Mouse (Mus musculus): Measurements from ENCODE around the gene Prkab2. TPM values are rescaled to one million over a fixed set of nuclear protein-coding genes. Genes with fewer than 3 reads are reported as not detected.

The Prkab2 gene
- total and polyA plus RNA-seq, 3 experiments = 3.3 to 7.0 TPM; not detected in 1

GRCm38 (mm10) chr3:97667093-97667675 is 9.2 kb downstream of the Prkab2 start:
- H3K27me3 ChIP-seq (ENCODE audit: control insufficient read depth in 1 of 2, insufficient read depth in 2 of 2, low read length in 2 of 2) = no peaks in the 10 kb centered on the region
- H3K9ac ChIP-seq (ENCODE audit: control insufficient read depth, low read depth, low read length, poor library complexity, severe bottlenecking) = no peak overlapping the region
- no peaks in the 10 kb centered on the region for H3K36me3 ChIP-seq (ENCODE audit: control insufficient read depth in 1 of 2, insufficient read depth in 2 of 2, low read length in 2 of 2)
- no peaks in the 10 kb centered on the region for H3K4me1 ChIP-seq (ENCODE audit: control insufficient read depth in 1 of 2, insufficient read depth in 2 of 2, low read length in 2 of 2)
- no peaks in the 10 kb centered on the region for H3K9me3 ChIP-seq (replicated peaks; ENCODE audit: insufficient read depth, low read length)
- no peak for TF ChIP-seq SIN3A (IDR thresholded peaks at IDR 0.05; ENCODE audit: low read length)
- TF ChIP-seq RAD21 (IDR thresholded peaks at IDR 0.05; ENCODE audit: low read depth, low read length) = no peak
- no peak for TF ChIP-seq MXI1 (IDR thresholded peaks at IDR 0.05; ENCODE audit: low read depth, low read length)
- TF ChIP-seq NELFE (IDR thresholded peaks at IDR 0.05; ENCODE audit: low read depth, low read length) = no peak
- TF ChIP-seq USF2 (IDR thresholded peaks at IDR 0.05; ENCODE audit: borderline replicate concordance in 1 of 2, insufficient read depth in 1 of 2, low read depth in 1 of 2, low read length in 2 of 2) = no peak
- TF ChIP-seq CHD2 (IDR thresholded peaks at IDR 0.05; ENCODE audit: low read length) = no peak
- no peak for TF ChIP-seq BHLHE40 (IDR thresholded peaks at IDR 0.05; ENCODE audit: borderline replicate concordance, low read depth, low read length)
- no peak for TF ChIP-seq ETS1 (IDR thresholded peaks at IDR 0.05; ENCODE audit: low read depth, low read length)
- TF ChIP-seq MEF2A (IDR thresholded peaks at IDR 0.05; ENCODE audit: extremely low read depth, insufficient replicate concordance, low read depth, low read length, poor library complexity, severe bottlenecking) = no peak
- no peak for TF ChIP-seq MYC (IDR thresholded peaks at IDR 0.05; ENCODE audit: low read depth, low read length)
- TF ChIP-seq GATA1 (IDR thresholded peaks at IDR 0.05; ENCODE audit: low read depth, low read length) = no peak
- no peak for TF ChIP-seq POLR2AphosphoS2 (IDR thresholded peaks at IDR 0.05; ENCODE audit: low read length)
- TF ChIP-seq ELF1 (IDR thresholded peaks at IDR 0.05; ENCODE audit: low read depth, low read length) = no peak
- no peak for TF ChIP-seq MYB (IDR thresholded peaks at IDR 0.05; ENCODE audit: low read depth, low read length)
- no peak overlapping the region for H3K4me3 ChIP-seq (ENCODE audit: control insufficient read depth in 1 of 2, insufficient read depth in 1 of 2, low read depth in 2 of 2, low read length in 2 of 2)
- DNase-seq (ENCODE audit: low read depth, low spot score) = no peak
- H3K79me2 ChIP-seq (ENCODE audit: control insufficient read depth, insufficient read depth, low read length, poor library complexity) = no peaks in the 10 kb centered on the region
- no peak overlapping the region for H3K27ac ChIP-seq (ENCODE audit: control insufficient read depth, low read depth, low read length)

DNA sequence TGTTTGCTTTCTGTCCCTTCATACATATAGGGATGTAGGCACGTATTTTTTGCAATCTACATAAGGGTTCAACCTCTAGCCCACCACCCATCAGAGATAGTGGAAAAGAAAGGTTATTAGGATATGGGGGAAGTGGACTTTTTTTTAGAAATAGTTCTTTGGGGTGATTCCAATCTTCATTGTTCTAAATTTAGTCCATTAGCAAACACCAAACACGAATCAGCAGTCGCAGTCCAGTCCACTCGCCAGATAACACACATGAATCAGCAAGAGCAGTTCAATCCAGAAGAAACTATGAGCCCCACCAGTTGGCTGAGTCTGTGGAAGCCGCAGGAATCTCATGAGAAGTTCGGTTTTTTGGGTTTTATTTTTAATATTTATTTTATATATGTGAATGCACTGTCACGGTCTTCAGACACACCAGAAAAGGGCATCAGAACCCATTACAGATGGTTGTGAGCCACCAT is 16.7 kb downstream of the Prkab2 start, which contains the start of gene Gm17651:
TSS of gene Gm17651 (minus strand) at position 51 of the 467 bp plus-strand sequence.
- no peaks in the 10 kb centered on the region for H3K9me3 ChIP-seq (replicated peaks; ENCODE audit: insufficient read depth, low read length)
- H3K4me3 ChIP-seq (ENCODE audit: control insufficient read depth in 1 of 2, insufficient read depth in 1 of 2, low read depth in 2 of 2, low read length in 2 of 2) = no peak within 1 kb of the TSS
- no peaks in the 10 kb centered on the region for H3K36me3 ChIP-seq (ENCODE audit: control insufficient read depth in 1 of 2, insufficient read depth in 2 of 2, low read length in 2 of 2)
- no peaks in the 10 kb centered on the region for H3K79me2 ChIP-seq (ENCODE audit: control insufficient read depth, insufficient read depth, low read length, poor library complexity)
- no peaks in the 10 kb centered on the region for H3K27me3 ChIP-seq (ENCODE audit: control insufficient read depth in 1 of 2, insufficient read depth in 2 of 2, low read length in 2 of 2)
- TF ChIP-seq POLR2A (IDR thresholded peaks at IDR 0.05; ENCODE audit: control insufficient read depth in 1 of 2, insufficient read depth in 1 of 2, low read depth in 1 of 2, low read length in 2 of 2, poor library complexity in 1 of 2) (no peak), USF1 (IDR thresholded peaks at IDR 0.05; ENCODE audit: low read depth, low read length) (no peak), MYC (IDR thresholded peaks at IDR 0.05; ENCODE audit: low read depth, low read length) (no peak)
- no peak within 1 kb of the TSS for H3K9ac ChIP-seq (ENCODE audit: control insufficient read depth, low read depth, low read length, poor library complexity, severe bottlenecking)
- no peak for DNase-seq (ENCODE audit: low read depth, low spot score)
- no peak within 1 kb of the TSS for H3K27ac ChIP-seq (ENCODE audit: control insufficient read depth, low read depth, low read length)
- H3K4me1 ChIP-seq (ENCODE audit: control insufficient read depth in 1 of 2, insufficient read depth in 2 of 2, low read length in 2 of 2) = no peaks in the 10 kb centered on the region

Measured in MEL (cell line).